Mouse (Mus musculus) ES-Bruce4 (cell line): ENCODE results near the gene Ccdc97. TPM values are rescaled to one million over a fixed set of nuclear protein-coding genes. Genes with fewer than 3 reads are reported as not detected.
"Not testable (repeated sequence)": the region's sequence is repeated elsewhere in the genome, so short reads cannot be mapped to it uniquely, and the experiment has no call there.

Source experiments
- H3K27ac ChIP-seq: 2 replicates; pipeline ENCODE4 v1.5.1; 2012; ENCODE audit warnings: low read length, inconsistent platforms; ENCODE audit not compliant: insufficient read depth
- H3K27me3 ChIP-seq: 2 replicates; pipeline ENCODE4 v1.6.1; 2012; ENCODE audit warnings: mild to moderate bottlenecking, low read length, inconsistent platforms; ENCODE audit not compliant: control insufficient read depth, poor library complexity, insufficient read depth, severe bottlenecking
- H3K36me3 ChIP-seq: 2 replicates; pipeline ENCODE4 v1.6.1; 2012; ENCODE audit warnings: inconsistent platforms, mild to moderate bottlenecking, low read length, moderate library complexity; ENCODE audit not compliant: control insufficient read depth, poor library complexity, insufficient read depth, severe bottlenecking
- H3K4me1 ChIP-seq: one replicate; pipeline ENCODE4 v1.8.1; 2011; ENCODE audit warnings: low read length; ENCODE audit not compliant: control insufficient read depth, insufficient read depth
- H3K4me3 ChIP-seq: 2 replicates; pipeline ENCODE4 v1.5.1; 2011; ENCODE audit warnings: low read depth, mild to moderate bottlenecking, low read length
- H3K9ac ChIP-seq: 2 replicates; pipeline ENCODE4 v1.6.1; 2012; ENCODE audit warnings: low read depth, mild to moderate bottlenecking, inconsistent platforms; ENCODE audit not compliant: poor library complexity, severe bottlenecking
- H3K9me3 ChIP-seq: replicated peaks from 2 replicates; pipeline ENCODE4 v1.6.1; 2012; ENCODE audit warnings: mild to moderate bottlenecking, low read length, inconsistent platforms; ENCODE audit not compliant: control insufficient read depth, poor library complexity, insufficient read depth, severe bottlenecking
- CTCF ChIP-seq: IDR thresholded peaks from one replicate; pipeline ENCODE4 v1.8.1; 2011; ENCODE audit warnings: low read depth, low read length
- EP300 ChIP-seq: IDR thresholded peaks from 2 replicates; pipeline ENCODE4 v1.6.1; 2011; ENCODE audit warnings: low read depth, low read length; ENCODE audit not compliant: insufficient read depth
- POLR2A ChIP-seq: IDR thresholded peaks from one replicate; pipeline ENCODE4 v1.8.1; 2011; ENCODE audit warnings: low read length; ENCODE audit not compliant: insufficient read depth
- polyA plus RNA-seq: library from polyadenylated mRNA; stranded (reverse); fragments of >200 nt; gene quantifications from 2 replicates; pipeline ENCODE4 v1.2.4, GENCODE M21; 2011; ENCODE audit warnings: low read depth; ENCODE audit not compliant: missing spikeins, insufficient read depth, insufficient read length

Gene Ccdc97
- polyA plus RNA-seq, 1 experiment, result 46.9 TPM

DNA sequence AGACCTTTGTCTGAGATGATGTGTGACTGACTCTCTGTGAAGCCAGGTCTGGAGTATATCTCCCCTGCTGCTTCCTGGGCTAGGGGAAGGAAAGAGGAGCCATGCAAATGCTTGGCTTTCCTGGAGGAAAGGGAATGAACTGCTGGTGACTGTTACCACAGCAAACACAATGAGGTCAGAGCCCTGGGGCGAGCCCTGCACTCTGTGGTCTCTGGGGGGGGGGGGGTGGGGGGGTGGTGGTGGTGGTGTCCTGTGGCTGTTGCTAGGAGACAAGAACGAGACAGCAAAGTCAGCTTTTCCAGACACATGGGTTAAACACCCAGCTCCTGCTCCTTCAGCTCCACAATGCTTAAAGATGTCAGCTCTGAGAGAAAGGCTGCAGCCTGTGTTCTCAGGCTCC lies 10.5 kb upstream of the Ccdc97 start:
- TF ChIP-seq CTCF (no peak), POLR2A (no peak), EP300 (no peak)
- Histone ChIP-seq H3K9ac (no peak overlapping the region), H3K27ac (no peak overlapping the region), H3K9me3 (no peaks in the 10 kb centered on the region), H3K36me3 (peaks cover 96% of the 10 kb centered on the region), H3K4me3 (no peak overlapping the region), H3K4me1 (no peaks in the 10 kb centered on the region), H3K27me3 (no peaks in the 10 kb centered on the region)

GRCm38 (mm10) chr7:25727800-25728199 lies 8.9 kb upstream of the Ccdc97 start:
- Histone ChIP-seq H3K9ac (no peak overlapping the region), H3K36me3 (peaks cover 97% of the 10 kb centered on the region), H3K4me1 (no peaks in the 10 kb centered on the region), H3K27me3 (no peaks in the 10 kb centered on the region), H3K27ac (no peak overlapping the region), H3K9me3 (no peaks in the 10 kb centered on the region), H3K4me3 (no peak overlapping the region)
- no peak for TF ChIP-seq EP300
- no peak for TF ChIP-seq CTCF
- no peak for TF ChIP-seq POLR2A

GRCm38 (mm10) chr7:25725886-25726285 lies 7.0 kb upstream of the Ccdc97 start:
- TF ChIP-seq POLR2A (no peak), EP300 (no peak), CTCF (no peak)
- H3K4me1 ChIP-seq, result no peaks in the 10 kb centered on the region
- peaks cover 85% of the 10 kb centered on the region for H3K36me3 ChIP-seq
- no peak overlapping the region for H3K9ac ChIP-seq
- no peaks in the 10 kb centered on the region for H3K9me3 ChIP-seq
- no peaks in the 10 kb centered on the region for H3K27me3 ChIP-seq
- H3K27ac ChIP-seq, result no peak overlapping the region
- H3K4me3 ChIP-seq, result no peak overlapping the region

DNA sequence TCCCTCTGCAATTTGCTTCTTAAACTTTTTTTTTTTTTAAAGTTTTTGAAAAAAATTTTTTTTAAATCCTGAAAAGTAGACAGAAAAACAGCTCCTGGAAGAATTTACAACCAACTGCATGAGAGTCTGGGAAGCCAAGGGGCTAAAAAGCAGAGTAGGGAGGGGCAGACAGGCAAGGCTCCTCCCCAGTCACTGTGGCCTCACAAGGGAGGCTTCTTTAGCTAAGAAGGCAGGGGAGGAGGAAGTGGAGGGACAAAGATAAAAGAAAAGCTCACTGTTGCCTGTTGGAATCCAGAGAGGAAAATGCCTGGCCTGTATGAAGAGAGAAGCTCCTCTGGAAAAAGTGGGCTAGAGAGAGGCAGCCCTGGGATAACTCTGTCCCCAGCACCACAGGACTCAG lies 2.9 kb upstream of the Ccdc97 start:
- not testable (repeated sequence) for H3K27me3 ChIP-seq, H3K27ac ChIP-seq, H3K9ac ChIP-seq, H3K4me1 ChIP-seq, H3K4me3 ChIP-seq, H3K9me3 ChIP-seq
- peaks cover 46% of the 10 kb centered on the region for H3K36me3 ChIP-seq

- Histone ChIP-seq H3K27me3 (no peaks in the 10 kb centered on the region), H3K9me3 (no peaks in the 10 kb centered on the region), H3K27ac (no peak overlapping the region), H3K4me1 (no peaks in the 10 kb centered on the region), H3K4me3 (no peak overlapping the region), H3K36me3 (peaks cover 36% of the 10 kb centered on the region), H3K9ac (no peak overlapping the region)
- no peak for TF ChIP-seq CTCF
- no peak for TF ChIP-seq EP300
- TF ChIP-seq POLR2A, result no peak
These were observed 1.9 kb upstream of the Ccdc97 start for GRCm38 (mm10) chr7:25720760-25721159.

DNA sequence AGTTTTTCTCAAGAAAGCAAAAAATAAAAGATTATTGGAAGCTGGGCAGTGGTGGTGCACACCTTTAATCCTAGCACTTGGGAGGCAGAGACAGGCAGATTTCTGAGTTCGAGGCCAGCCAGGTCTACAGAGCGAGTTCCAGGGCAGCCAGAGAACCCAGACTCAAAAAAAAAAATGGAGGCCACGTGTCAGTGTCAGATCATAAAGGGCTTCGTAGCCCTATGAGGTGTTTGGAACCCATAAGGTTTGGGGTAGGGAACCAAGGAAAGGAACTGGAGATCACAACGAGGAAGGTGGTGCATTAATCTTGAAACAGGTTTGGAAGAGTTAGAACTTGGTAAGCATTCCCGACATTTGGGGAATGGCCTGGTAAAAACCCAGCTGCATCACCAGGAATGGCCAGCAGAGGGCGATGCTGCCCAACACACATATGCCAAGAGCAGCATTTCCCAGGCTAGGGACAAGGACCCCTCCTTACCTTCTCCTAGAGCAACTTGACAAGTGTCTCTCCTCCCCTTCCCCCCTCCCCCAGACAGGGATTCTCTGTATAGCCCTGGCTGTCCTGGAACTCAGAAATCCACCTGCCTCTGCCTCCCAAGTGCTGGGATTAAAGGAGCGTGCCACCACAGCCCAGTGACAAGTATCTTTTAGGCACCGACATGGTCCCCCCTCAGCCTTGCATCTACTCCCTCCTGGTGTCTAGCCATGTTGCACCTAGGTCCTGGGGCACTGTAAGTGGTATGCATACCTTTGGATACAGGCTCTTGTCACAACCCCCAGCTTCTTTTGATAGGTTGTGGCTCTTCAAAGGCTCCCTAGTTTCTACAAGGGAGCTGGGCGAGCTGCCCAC lies 1.1 kb upstream of the Ccdc97 start:
- Histone ChIP-seq H3K9ac (peak overlapping the region; percentile 68; the same call in 1 of the 2 replicates), H3K36me3 (peaks cover 30% of the 10 kb centered on the region), H3K4me3 (no peak overlapping the region), H3K27me3 (no peaks in the 10 kb centered on the region), H3K4me1 (no peaks in the 10 kb centered on the region), H3K27ac (no peak overlapping the region), H3K9me3 (no peaks in the 10 kb centered on the region)
- TF ChIP-seq EP300 (0 out of 2 replicates have a peak, but pooled peaks have one; percentile 35), CTCF (peak; percentile 99), POLR2A (no peak)
